Mouse (Mus musculus): ENCODE results near the gene Atp1a2.

GRCm38 (mm10) chr1:172333512-172333911, 35.6 kb upstream of the Atp1a2 start:
- TF ChIP-seq CHD2 (IDR thresholded peaks at IDR 0.05; ENCODE audit: low read depth, low read length) (no peak), ZNF384 (IDR thresholded peaks at IDR 0.05; ENCODE audit: low read depth, low read length) (no peak)

Measured in ES-E14 (cell line).